Mouse (Mus musculus): ENCODE data around the gene Man1b1. TPM values are rescaled to one million over a fixed set of nuclear protein-coding genes. Genes with fewer than 3 reads are reported as not detected.

Gene Man1b1
- polyA plus RNA-seq, 1 experiment from 2014 or later: 15.3 TPM

DNA sequence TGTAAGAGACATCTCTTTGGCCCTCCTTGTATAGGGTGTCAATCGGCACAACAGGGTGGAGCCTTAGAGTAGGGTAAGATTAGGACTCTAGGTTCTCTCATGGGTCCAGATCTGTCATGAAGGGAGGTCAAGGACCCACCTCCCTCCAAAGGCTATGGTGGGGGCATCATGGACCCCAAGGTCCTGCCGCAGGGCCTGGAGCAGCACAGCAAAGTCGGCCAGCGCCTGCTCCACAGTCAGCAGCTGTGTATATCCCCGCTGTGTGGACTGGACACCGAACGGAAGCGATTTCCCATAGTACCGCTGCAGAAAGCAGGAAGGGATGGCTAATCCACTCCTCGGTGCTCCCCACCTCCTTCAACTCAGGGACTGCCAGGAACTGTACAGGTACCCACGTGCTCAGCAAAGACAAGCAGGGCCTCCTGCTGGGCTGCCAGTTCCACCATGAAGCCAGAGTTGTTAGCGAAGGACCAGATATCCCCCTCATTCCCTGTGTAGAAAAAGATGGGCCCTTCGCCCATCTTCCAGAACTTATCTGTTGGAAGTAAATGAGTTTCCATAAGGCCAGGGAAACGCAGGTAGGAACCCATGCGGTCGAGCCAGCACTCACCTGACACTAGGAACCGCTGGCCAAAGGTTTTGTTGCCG is 23.4 kb downstream of the Man1b1 start:
- Histone ChIP-seq H3K9ac (ENCODE audit: low read depth, low read length) (peak overlapping the region; percentile 3; the same call in 1 of the 2 replicates), H3K9me3 (replicated peaks; ENCODE audit: control insufficient read depth, low read length) (no peaks in the 10 kb centered on the region), H3K27me3 (ENCODE audit: control insufficient read depth, insufficient read depth, low read depth, low read length) (no peaks in the 10 kb centered on the region), H3K36me3 (ENCODE audit: control insufficient read depth, insufficient read depth) (peaks cover 10% of the 10 kb centered on the region), H3K4me3 (ENCODE audit: low read depth, low read length) (peak overlapping the region; percentile 65), H3K4me1 (ENCODE audit: control insufficient read depth, low read depth, low read length) (peaks cover 19% of the 10 kb centered on the region), H3K27ac (ENCODE audit: low read length) (no peak overlapping the region), H3K4me2 (ENCODE audit: low read depth, low read length) (peak overlapping the region; percentile 82)
- 33% methylated on average over 18 of the region's 18 CpGs for WGBS (ENCODE audit: insufficient replicate concordance)
- no peak for ATAC-seq (ENCODE audit: low read depth)

GRCm38 (mm10) chr2:25356208-25357079 is 24.3 kb downstream of the Man1b1 start, which contains the start of gene Dpp7:
TSS of gene Dpp7 (minus strand) at chr2:25356359.
- H3K4me2 ChIP-seq (ENCODE audit: low read depth, low read length): peak within 1 kb of the TSS; percentile 82
- 4% methylated on average over 13 of the region's 13 CpGs for WGBS (ENCODE audit: insufficient replicate concordance)
- peaks cover 19% of the 10 kb centered on the region for H3K4me1 ChIP-seq (ENCODE audit: control insufficient read depth, low read depth, low read length)
- H3K36me3 ChIP-seq (ENCODE audit: control insufficient read depth, insufficient read depth): peaks cover 3% of the 10 kb centered on the region; the same call in 1 of the 2 replicates
- H3K9me3 ChIP-seq (replicated peaks; ENCODE audit: control insufficient read depth, low read length): no peaks in the 10 kb centered on the region
- H3K4me3 ChIP-seq (ENCODE audit: low read depth, low read length): peak within 1 kb of the TSS; percentile 65
- H3K27me3 ChIP-seq (ENCODE audit: control insufficient read depth, insufficient read depth, low read depth, low read length): no peaks in the 10 kb centered on the region
- H3K9ac ChIP-seq (ENCODE audit: low read depth, low read length): peak within 1 kb of the TSS; percentile 64
- no peak within 1 kb of the TSS for H3K27ac ChIP-seq (ENCODE audit: low read length)
- ATAC-seq (ENCODE audit: low read depth): peak; percentile 74

DNA sequence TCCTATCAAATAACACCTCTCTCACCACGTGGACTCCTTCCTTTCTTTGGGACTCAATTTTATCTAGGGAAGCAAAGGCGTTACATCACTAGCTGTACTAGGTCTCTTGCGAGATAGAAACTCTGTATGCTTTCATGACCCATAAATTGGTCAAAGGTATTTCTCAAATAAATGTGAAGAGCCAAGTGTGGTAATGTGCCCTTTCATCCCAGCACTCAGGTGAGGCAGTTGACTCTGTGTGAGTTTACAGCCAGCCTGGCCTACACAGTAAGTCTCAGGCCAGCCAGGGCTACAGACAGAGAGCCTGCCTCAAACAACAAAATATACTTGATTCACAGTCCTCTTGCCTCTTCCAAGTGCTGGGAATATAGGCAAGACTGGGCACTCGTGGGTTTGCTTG is 27.7 kb downstream of the Man1b1 start:
- Histone ChIP-seq H3K9ac (ENCODE audit: low read depth, low read length) (no peak overlapping the region), H3K4me2 (ENCODE audit: low read depth, low read length) (no peak overlapping the region), H3K36me3 (ENCODE audit: control insufficient read depth, insufficient read depth) (no peaks in the 10 kb centered on the region), H3K4me3 (ENCODE audit: low read depth, low read length) (no peak overlapping the region), H3K4me1 (ENCODE audit: control insufficient read depth, low read depth, low read length) (peaks cover 19% of the 10 kb centered on the region), H3K9me3 (replicated peaks; ENCODE audit: control insufficient read depth, low read length) (no peaks in the 10 kb centered on the region), H3K27ac (ENCODE audit: low read length) (no peak overlapping the region), H3K27me3 (ENCODE audit: control insufficient read depth, insufficient read depth, low read depth, low read length) (peaks cover 8% of the 10 kb centered on the region)
- 58% methylated on average over 4 of the region's 4 CpGs for WGBS (ENCODE audit: insufficient replicate concordance)
- no peak for ATAC-seq (ENCODE audit: low read depth)

DNA sequence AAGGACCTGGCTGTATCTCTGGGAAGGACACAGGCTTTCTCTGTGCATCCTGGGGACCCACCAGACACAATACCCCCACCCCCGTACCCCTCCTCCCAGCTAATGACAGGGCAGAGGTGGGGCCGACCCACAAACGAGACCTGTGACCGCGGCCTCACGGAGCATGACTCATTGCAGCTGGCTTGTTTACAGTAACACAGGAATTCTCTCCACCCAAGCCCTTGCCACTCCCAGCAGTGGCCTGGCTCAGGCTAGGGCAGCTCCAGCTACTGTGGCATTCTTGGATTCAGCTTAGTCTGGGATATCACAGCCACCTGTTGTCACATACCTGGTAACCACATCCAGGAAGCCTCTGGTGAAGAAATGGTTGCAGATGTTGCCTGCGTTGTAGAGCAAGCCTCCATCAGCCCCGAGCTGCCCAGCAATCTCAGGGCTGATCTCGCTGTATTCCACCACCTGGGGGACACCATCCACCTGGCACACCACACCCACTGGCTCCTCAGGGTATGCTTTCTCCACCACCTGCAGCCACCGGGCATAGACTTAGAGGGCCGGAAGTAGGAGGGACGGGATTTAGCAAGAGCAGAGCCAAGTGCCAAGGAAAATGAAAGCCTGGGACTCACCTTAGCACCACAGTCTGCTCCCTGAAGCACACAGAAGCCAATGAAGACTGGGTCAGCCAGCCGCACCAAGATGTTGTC is 31.5 kb downstream of the Man1b1 start:
- ATAC-seq (ENCODE audit: low read depth): 0 out of 2 replicates have a peak, but pooled peaks have one; percentile 28
- Histone ChIP-seq H3K27me3 (ENCODE audit: control insufficient read depth, insufficient read depth, low read depth, low read length) (peaks cover 14% of the 10 kb centered on the region), H3K36me3 (ENCODE audit: control insufficient read depth, insufficient read depth) (no peaks in the 10 kb centered on the region), H3K9ac (ENCODE audit: low read depth, low read length) (no peak overlapping the region), H3K4me2 (ENCODE audit: low read depth, low read length) (no peak overlapping the region), H3K4me3 (ENCODE audit: low read depth, low read length) (no peak overlapping the region), H3K9me3 (replicated peaks; ENCODE audit: control insufficient read depth, low read length) (no peaks in the 10 kb centered on the region), H3K27ac (ENCODE audit: low read length) (no peak overlapping the region), H3K4me1 (ENCODE audit: control insufficient read depth, low read depth, low read length) (peaks cover 6% of the 10 kb centered on the region)
- WGBS (ENCODE audit: insufficient replicate concordance): 58% methylated on average over 13 of the region's 13 CpGs

DNA sequence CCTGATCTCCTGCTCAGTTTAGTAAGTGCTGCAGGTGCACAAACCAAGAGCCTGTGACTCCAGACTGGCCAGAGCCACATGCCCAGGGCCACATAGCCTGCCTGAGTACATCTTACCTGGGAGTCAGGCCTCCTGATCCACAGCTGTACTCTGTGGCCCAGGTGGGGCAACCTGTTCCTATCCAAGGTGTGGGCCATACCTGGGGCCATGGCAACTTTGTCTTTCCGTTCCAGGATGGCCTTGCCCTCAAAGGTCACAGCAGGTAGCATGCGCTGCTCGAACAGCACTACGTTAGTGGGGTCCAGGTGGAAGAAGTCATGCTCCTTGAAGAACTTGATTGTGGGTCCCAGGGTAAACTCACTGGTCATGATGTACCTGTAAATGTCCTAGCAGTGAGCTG is 32.2 kb downstream of the Man1b1 start:
- H3K4me1 ChIP-seq (ENCODE audit: control insufficient read depth, low read depth, low read length): peaks cover 6% of the 10 kb centered on the region
- no peak overlapping the region for H3K27ac ChIP-seq (ENCODE audit: low read length)
- H3K36me3 ChIP-seq (ENCODE audit: control insufficient read depth, insufficient read depth): no peaks in the 10 kb centered on the region
- 88% methylated on average over 4 of the region's 4 CpGs for WGBS (ENCODE audit: insufficient replicate concordance)
- peaks cover 14% of the 10 kb centered on the region for H3K27me3 ChIP-seq (ENCODE audit: control insufficient read depth, insufficient read depth, low read depth, low read length)
- H3K4me3 ChIP-seq (ENCODE audit: low read depth, low read length): peak overlapping the region; percentile 68
- ATAC-seq (ENCODE audit: low read depth): no peak
- H3K9ac ChIP-seq (ENCODE audit: low read depth, low read length): no peak overlapping the region; the same call in 1 of the 2 replicates
- no peaks in the 10 kb centered on the region for H3K9me3 ChIP-seq (replicated peaks; ENCODE audit: control insufficient read depth, low read length)
- H3K4me2 ChIP-seq (ENCODE audit: low read depth, low read length): peak overlapping the region; percentile 91; the same call in 1 of the 2 replicates

DNA sequence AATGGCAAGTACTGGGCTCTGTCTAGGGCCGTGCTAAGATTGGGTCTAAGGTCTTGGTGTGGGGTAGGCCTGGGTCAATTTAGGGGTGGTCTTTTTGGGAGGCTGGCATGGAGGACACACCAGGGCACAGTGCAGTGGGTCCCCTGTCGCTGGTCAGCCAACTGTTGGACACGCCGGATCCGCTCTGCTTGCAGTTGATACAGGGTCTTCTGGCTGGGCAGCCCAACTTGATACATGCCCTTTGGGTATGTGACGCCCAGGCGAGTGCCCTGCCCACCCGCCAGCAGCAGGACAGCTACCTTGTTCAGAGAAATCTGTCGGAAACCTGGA is 32.6 kb downstream of the Man1b1 start:
- H3K4me3 ChIP-seq (ENCODE audit: low read depth, low read length): peak overlapping the region; percentile 68
- H3K27me3 ChIP-seq (ENCODE audit: control insufficient read depth, insufficient read depth, low read depth, low read length): peaks cover 14% of the 10 kb centered on the region
- H3K27ac ChIP-seq (ENCODE audit: low read length): no peak overlapping the region
- 0 out of 2 replicates have a peak, but pooled peaks have one; percentile 3 for ATAC-seq (ENCODE audit: low read depth)
- 30% methylated on average over 9 of the region's 9 CpGs for WGBS (ENCODE audit: insufficient replicate concordance)
- H3K36me3 ChIP-seq (ENCODE audit: control insufficient read depth, insufficient read depth): no peaks in the 10 kb centered on the region
- peaks cover 7% of the 10 kb centered on the region for H3K4me1 ChIP-seq (ENCODE audit: control insufficient read depth, low read depth, low read length)
- peak overlapping the region; percentile 91 for H3K4me2 ChIP-seq (ENCODE audit: low read depth, low read length)
- H3K9ac ChIP-seq (ENCODE audit: low read depth, low read length): peak overlapping the region; percentile 66; the same call in 1 of the 2 replicates
- no peaks in the 10 kb centered on the region for H3K9me3 ChIP-seq (replicated peaks; ENCODE audit: control insufficient read depth, low read length)

GRCm38 (mm10) chr2:25365091-25365761 is 33.1 kb downstream of the Man1b1 start, which contains the start of gene Uap1l1:
TSS of gene Uap1l1 (minus strand) at chr2:25365682.
- H3K9me3 ChIP-seq (replicated peaks; ENCODE audit: control insufficient read depth, low read length): no peaks in the 10 kb centered on the region
- H3K9ac ChIP-seq (ENCODE audit: low read depth, low read length): peak within 1 kb of the TSS; percentile 66
- H3K27me3 ChIP-seq (ENCODE audit: control insufficient read depth, insufficient read depth, low read depth, low read length): peaks cover 14% of the 10 kb centered on the region
- H3K36me3 ChIP-seq (ENCODE audit: control insufficient read depth, insufficient read depth): no peaks in the 10 kb centered on the region
- 0 out of 2 replicates have a peak within 1 kb of the TSS, but pooled peaks have one; percentile 43 for H3K27ac ChIP-seq (ENCODE audit: low read length)
- peak within 1 kb of the TSS; percentile 68 for H3K4me3 ChIP-seq (ENCODE audit: low read depth, low read length)
- under 1% methylated on average over 50 of the region's 54 CpGs for WGBS (ENCODE audit: insufficient replicate concordance)
- H3K4me2 ChIP-seq (ENCODE audit: low read depth, low read length): peak within 1 kb of the TSS; percentile 91
- H3K4me1 ChIP-seq (ENCODE audit: control insufficient read depth, low read depth, low read length): peaks cover 12% of the 10 kb centered on the region
- ATAC-seq (ENCODE audit: low read depth): peak; percentile 70

GRCm38 (mm10) chr2:25369996-25370395 is 37.9 kb downstream of the Man1b1 start:
- peak; percentile 36 for ATAC-seq (ENCODE audit: low read depth)
- Histone ChIP-seq H3K36me3 (ENCODE audit: control insufficient read depth, insufficient read depth) (no peaks in the 10 kb centered on the region), H3K4me2 (ENCODE audit: low read depth, low read length) (peak overlapping the region; percentile 49), H3K4me3 (ENCODE audit: low read depth, low read length) (0 out of 2 replicates have a peak overlapping the region, but pooled peaks have one; percentile 4), H3K4me1 (ENCODE audit: control insufficient read depth, low read depth, low read length) (peaks cover 43% of the 10 kb centered on the region), H3K9ac (ENCODE audit: low read depth, low read length) (no peak overlapping the region), H3K27me3 (ENCODE audit: control insufficient read depth, insufficient read depth, low read depth, low read length) (peaks cover 6% of the 10 kb centered on the region; the same call in 1 of the 2 replicates), H3K9me3 (replicated peaks; ENCODE audit: control insufficient read depth, low read length) (no peaks in the 10 kb centered on the region), H3K27ac (ENCODE audit: low read length) (peak overlapping the region; percentile 15; the same call in 1 of the 2 replicates)
- WGBS (ENCODE audit: insufficient replicate concordance): 32% methylated on average over 3 of the region's 3 CpGs

Measured in liver, embryonic 16.5 days (tissue).